Mouse (Mus musculus) kidney, postnatal 4 days (tissue): ENCODE measurements around the gene Stradb.

Experiments
- DNase-seq, 2 experiments: peaks; one replicate each; pipeline ENCODE4 v3.0.0; 2021; ENCODE audit warnings: mixed read lengths in 2 of 2

Stradb gene

DNA sequence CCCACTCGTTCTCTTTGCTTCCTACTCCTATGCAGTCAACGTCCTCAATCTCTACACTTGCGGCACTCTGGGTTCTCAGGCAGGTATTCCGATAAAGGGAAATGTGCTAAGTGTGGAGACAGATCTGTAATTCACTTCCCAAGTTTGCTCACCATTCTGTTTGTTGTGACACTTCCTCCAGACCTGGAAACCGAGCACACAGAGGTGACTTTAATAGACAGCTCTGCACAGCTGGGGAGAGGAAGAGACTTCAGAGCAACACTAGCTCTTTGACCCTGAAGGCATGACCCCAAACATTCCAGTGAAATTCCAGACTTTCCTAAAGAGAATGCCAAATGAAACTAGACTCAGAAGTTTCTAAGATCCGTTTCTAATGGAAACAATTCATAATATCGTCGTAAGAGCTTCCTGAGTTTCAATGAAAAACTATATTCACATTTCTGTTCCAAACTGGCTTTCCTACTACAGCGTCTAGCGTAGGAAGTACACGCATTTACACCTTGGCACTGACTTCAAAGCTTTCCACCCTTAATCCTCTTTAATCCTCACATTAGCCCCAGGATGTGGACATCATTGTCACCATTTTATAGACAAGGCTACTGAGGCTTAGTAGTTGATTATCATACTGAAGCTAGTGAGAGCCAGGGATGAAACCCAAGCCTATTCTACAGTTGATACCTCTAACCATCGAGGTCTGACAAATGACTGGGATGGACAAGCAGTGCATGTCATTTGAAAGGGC, 12.0 kb upstream of the Stradb start:
- DNase-seq = peak; percentile 18 to 31

- DNase-seq = no peak
Observed at GRCm38 (mm10) chr1:58962418-58962817, 10.9 kb upstream of the Stradb start.

DNA sequence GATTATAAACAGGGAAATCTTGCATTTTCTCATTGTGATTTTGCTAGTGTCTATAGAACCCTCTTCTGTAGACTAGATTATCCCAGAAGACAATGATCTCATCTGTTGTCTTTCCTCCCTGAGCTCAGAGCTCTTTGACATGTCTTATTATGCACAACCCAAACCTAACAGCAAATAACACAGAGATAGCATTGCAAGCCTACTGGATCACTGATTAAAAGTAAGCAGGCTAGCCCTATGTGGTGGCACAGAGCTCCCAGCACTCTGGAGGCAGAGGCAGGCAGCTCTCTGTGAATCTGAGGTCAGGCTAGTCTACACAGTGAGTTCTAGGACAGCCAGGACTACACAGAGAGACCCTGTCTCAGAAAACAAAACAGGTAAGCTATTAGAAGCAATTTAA, 10.5 kb upstream of the Stradb start:
- DNase-seq = no peak

- DNase-seq = no peak
Observed at GRCm38 (mm10) chr1:58967534-58967933, 5.8 kb upstream of the Stradb start.

DNA sequence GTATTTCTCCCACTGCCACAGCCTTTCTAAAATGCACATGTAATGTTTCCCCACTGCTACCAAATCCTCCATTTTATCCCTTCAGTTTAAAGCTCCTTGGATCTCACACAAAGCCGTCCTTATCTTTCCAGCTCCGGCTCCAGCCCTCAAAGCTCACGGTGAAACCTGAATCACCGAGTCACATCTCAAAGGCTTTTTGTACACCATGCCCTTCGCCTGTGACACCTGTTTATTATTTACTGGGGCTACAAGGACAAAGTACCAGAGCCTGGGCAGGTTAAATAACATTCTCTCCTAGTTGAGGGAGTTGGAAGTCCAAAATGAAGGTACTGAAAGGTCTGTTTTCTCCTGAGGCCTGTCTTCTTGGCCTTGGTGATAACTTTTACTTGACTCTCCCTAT, 3.3 kb upstream of the Stradb start:
- DNase-seq = no peak

DNA sequence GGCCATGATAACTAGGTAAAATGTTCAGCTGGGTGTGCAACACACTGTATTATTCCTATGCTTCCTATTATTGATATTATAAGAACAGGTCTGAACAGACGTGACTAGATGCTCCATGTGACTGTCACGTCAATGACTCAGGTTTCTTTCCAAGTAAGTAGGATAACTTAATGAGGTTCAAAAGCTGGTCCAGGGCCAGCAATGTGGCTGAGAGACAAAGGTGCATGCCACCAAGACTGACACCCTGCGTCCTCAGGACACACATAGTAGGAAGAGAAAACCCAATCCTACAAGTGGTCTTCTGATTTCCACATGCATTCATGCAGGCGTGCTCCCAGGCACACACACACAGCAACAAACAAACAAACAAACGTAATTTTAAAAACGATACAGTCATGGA, 2.2 kb upstream of the Stradb start:
- DNase-seq = no peak

- DNase-seq = no peak
Observed at GRCm38 (mm10) chr1:58972851-58973365, 414 bp upstream of the Stradb start.

- DNase-seq = no peak
Observed at GRCm38 (mm10) chr1:58982276-58982675, 9.0 kb downstream of the Stradb start.

GRCm38 (mm10) chr1:58984586-58984985, 11.3 kb downstream of the Stradb start:
- DNase-seq = no peak

GRCm38 (mm10) chr1:58993144-58993543, 19.8 kb downstream of the Stradb start:
- no peak for DNase-seq

DNA sequence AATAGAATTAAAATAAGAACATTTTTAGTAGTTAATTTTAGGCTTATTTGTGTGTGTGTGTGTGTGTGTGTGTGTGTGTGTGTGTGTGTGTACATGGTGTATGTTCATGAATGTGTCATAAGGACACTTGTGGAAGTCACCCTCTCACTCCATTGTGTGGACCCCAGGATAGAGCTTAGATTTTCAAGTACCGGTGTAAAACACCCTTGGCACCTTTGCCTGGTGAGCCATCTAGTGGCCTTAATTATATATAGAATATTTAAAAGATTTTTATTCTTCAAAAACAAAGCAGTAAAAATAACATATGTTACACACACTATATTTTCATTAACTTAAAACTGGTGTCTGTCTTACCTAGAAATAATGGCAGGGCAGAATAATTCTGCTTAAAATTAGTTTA, 20.4 kb downstream of the Stradb start:
- DNase-seq = no peak

- no peak for DNase-seq
Observed at GRCm38 (mm10) chr1:58995313-58995712, 22.0 kb downstream of the Stradb start.

- peak; percentile 18 to 35 for DNase-seq
Observed at GRCm38 (mm10) chr1:59009250-59009649, 35.9 kb downstream of the Stradb start.

DNA sequence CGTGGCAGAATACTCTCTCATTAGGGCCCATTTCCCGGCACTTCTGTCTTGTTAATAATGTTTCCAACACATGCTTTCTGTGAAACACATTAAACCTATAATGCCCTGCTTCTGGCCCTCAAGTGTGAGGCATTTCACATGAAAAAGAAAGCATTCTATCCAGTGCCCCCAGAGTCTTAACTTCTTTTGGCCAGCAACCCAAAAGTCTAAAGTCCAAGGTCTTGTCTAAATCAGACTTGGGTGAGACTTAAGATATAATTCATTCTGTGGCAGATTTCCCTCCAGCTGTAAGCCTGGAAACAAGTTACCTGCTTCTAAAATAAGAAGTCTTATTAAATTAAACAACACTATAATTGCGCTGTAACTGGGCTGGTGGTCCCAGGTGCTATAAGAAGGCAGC, 48.2 kb downstream of the Stradb start:
- no peak for DNase-seq

DNA sequence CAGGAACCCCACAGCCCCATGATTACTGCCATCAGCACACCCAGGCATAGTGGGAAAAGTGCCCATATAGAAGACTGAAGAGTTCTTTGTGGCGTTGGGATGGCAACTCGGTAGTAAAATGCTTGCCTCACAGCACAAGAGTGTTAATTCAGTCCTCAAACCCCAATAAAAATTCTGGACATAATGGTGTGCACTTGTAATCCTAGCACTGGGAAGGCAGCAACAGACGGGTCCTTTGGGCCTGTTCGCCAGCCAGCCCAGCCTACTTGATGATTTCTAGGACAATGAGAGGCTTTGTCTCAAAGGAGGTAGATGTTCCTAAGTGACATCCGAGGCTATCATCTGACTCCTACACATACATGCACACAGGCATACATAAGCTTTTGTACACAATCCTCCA, 64.4 kb downstream of the Stradb start:
- no peak for DNase-seq
